Mouse (Mus musculus) frontal cortex, adult 2 months (tissue): ENCODE results near the gene Cpped1. TPM values are rescaled to one million over a fixed set of nuclear protein-coding genes. Genes with fewer than 3 reads are reported as not detected.

Experiments
- DNase-seq, 2 experiments: peaks; one replicate each; pipeline ENCODE4 v3.0.0; 2022; ENCODE audit warnings: low spot score in 1 of 2; ENCODE audit errors: extremely low spot score in 1 of 2
- polyA plus RNA-seq: library from polyadenylated mRNA; depleted of rRNA; stranded (reverse); fragments of >200 nt; gene quantifications from 2 replicates; pipeline ENCODE4 v1.2.3, GENCODE M21; 2012; rRNA removed

Gene Cpped1
- polyA plus RNA-seq, 1 experiment: 28.4 TPM

DNA sequence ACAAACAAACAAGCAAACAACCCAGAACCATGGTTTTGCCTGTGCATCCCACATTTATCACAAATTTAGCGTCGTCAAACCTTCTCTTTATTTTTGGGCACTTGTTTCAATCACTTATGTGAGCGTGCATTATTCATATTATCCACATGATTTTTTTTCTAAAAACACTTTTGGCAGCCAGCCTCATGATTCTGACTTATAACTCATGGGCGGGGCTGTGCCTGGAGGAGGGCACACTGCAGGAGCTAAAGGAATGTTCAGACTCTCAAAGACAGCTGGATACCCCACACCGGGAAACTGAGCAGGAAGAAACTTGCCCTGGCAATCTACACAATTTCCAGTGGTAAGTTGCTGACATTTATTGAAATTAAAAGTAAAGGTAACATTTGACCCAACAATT, 131.1 kb downstream of the Cpped1 start:
- peak in 1 of 2 experiments; percentile 56 for DNase-seq

DNA sequence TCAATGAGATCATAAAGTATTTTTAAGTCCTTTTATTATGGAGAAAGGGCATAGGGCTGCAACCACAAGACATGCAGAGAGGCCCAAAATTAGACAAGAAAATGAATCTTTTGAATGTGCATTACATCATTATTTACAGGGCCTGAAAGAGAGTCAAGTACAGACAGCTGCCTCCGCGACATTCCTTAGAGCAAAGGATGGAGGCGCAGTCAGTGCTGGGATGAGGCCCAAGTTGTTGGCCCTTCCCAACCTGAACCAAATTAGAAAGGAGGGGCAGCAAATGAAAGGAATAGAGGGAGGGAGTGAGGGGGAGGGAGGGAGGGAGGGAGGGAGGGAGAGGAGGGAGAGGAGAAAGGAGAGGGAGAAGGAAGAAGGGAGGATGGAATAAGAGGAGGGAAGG, 132.7 kb downstream of the Cpped1 start:
- no peak for DNase-seq

DNA sequence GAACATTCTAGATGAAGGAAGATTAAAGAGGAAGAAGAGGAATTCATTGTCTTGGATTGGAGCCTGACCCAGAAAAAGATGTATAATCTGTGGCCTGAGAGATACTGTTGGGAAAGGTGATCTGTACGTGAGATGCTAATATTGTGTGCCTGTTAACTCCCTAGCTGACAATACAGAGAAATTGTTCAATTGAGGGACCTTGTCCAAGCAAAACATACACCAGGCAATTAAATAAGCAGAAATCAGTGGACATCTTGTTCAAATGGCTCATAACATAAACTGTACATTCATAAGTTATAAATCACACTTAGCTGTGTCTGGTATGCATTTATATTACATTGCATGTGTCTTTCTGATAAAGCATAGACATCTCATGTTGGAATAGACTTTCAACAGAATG, 134.9 kb downstream of the Cpped1 start:
- DNase-seq: no peak

DNA sequence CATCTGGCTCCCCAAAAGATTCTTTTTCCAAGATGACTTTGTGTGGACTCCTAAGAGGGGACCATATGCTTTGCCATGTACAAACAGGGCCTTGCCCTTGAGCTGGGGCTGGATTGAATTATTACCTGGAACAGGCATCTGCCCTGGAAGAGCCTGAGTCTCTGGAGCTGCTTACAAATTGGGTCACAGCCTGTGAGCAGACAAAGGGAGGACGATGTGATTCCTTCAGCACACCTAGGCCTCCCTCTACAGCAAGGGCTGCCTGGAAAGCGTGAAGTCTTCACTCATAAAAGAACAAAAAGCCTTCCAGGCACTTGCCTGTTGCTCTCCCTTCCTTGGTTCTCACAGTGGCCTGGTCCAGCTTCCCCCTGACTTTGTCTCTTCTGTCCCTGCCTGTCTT, 136.9 kb downstream of the Cpped1 start:
- DNase-seq: no peak

DNA sequence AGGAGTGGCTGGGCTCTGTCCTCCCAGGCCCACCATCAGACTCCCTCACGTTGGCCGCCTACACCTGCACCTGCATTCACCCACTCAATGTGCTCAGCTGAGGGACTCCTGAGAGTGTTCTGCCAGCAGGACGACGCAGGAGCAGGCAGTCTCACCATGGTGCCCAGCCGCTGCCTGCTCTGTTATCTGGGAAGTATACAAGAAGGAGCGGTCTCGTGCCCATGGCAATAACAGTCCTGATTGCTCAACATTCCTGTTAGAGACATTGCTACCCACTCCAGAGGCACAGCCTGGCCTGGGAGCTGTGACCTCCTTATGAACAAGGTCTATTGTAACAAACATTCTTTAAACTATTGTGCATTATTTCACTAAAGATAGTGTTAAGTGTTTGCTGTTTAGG, 151.3 kb downstream of the Cpped1 start:
- no peak for DNase-seq

DNA sequence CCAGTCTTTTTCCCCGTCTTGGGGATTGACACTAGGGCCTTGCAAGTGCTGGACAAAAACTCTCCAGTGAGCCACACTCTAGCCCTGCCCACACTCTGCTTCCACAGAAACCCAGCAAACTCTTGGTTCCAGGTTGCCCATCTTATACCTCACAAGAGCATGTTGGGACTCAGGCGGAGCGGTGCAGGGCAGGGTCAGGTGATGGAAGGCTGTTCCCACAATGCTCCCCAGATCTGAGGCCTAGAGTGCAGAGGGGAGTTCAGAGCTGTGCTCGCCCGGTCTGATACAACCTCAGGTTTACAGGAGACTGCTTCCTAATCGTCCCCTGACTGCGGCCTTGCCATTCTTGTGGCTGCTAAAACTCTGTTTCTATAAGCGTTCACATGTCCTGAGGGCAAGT, 151.8 kb downstream of the Cpped1 start:
- no peak for DNase-seq

DNA sequence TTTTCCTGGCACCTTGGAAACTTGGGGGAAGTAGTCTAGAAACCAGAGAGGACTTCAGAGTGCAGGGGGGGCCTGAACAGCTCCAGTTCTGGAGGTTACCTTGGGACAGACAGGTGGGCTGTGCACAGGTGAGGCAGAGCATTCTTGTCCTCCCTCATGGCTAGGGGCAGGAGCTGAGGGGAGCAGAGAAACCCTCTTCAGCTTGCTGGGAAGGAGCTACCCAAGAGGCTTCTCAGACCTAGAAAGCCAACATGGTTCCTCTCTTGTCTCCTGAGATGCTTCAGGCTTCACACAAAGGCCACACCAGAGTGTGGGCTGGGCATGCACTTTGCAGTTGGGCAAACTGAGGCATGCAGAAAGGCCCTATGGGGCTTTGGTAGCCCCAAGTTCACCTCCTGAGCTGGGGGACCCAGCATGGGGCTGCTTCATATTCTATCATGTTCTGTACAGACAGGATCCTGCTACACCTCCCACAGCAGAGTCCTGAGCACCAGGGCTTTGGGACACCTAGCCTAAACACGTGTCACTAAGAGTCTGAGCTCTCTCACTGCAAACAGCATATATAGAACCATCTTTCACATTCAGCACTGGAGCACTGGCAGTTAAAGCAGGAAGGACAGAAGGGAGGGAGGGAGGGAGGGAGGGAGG, 152.5 kb downstream of the Cpped1 start:
- no peak for DNase-seq

DNA sequence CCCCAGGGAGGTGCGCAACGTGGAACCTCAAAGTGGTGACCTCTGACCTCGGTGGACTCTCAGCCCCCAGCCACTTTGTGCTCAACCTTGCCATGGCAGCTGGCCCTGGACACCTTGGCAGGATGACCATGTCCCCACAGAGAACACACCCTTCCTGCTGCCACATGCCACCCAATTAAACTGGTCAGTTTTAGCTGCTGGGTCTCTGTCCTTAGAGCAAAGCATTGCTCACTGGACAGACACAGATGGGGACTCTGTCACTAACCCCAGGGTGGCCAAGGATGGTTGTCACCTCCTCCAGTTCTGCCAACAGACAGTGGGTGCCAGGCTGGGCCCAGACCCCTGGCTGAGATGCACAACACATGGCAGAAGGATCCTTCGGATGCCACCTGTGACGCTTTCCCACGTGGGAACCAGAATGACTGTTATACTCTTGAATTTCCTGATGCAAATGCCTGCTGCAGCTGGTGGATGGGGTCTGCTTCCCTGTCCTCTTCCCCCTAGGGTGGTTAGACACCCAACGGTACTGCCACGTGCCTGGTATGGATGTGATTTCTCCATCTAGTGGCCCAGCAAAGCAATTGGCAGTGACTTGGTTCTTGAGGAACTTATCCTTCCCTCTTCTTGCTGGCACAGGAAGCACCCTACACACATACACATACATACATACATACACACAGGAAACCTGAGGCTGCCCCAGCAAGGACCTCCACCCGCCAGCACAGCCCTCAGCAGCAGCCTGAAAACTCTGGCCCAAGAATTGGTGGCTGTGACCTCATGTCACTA, 153.8 kb downstream of the Cpped1 start:
- DNase-seq: no peak

DNA sequence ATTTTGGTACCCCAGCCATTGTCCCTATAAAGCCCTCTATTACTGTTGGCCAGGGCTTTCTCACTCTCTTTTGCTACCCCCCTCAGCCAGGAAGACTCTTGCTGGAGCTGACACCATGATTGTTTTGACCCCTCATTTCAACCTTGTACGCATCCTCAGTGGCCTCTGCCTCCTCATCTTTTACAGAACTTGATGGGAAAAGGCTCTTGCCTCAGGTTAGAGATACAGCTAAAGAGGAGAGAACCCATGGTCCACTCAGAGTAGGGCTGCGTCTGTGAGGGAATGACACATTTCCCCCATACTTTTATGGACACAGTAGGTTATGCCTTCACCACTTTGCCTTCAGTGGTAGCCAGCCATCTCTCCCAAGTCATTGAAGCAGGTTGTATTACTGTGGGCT, 155.1 kb downstream of the Cpped1 start:
- no peak for DNase-seq

Other genes starting within 250 kb of the Cpped1 start
- gene Shisa9, start 74.7 kb upstream of the Cpped1 start, polyA plus RNA-seq: 61.9 and 70.7 TPM in 2 replicates